Mouse (Mus musculus): Measurements from ENCODE around the gene Tprgl. TPM values are rescaled to one million over a fixed set of nuclear protein-coding genes. Genes with fewer than 3 reads are reported as not detected.

The Tprgl gene
- polyA plus RNA-seq, 1 experiment = 85.8 TPM

DNA sequence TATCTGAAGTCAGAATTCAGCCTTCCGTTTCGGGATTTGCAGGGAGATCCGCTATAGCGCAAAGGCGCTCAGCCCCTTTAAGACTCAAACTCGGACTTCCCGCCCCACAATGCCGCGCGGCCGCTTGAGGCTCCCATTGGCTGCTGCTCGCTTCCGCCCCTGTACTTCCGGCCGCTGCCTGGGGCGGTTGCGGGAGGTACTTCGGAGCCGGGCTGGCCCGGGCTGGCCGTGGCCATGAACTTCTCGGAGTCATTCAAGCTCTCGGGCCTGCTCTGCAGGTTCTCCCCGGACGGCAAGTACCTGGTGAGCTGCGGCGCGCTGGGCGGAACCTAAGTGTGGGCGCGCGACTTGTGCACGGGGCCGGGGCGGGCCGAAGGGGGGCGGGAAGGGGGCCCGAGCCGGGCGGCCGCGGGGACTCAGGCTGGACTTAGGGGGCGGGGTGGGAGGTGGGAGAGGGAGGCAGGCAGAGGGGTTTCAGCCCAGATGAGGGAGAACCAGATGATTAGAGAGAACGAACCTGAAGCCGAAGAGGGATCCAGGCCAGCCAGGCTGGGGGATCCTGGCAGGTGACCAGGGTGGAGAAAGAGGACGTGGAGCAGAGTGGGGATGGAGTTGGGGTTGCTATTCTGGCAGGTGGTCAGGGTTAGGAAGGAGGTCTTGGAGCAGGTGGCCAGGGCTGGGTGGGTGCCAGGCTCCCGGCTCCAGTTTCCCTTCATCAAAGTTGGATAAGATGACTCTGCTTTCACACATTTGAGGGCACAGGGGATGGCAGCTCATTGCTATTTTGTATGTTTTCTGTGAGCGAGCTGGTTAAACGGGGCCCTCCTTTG, 18.0 kb downstream of the Tprgl start, which contains the start of gene Wrap73:
Wrap73 (plus strand) TSS at position 162 of the 830 bp plus-strand sequence.
- peak within 1 kb of the TSS; percentile 95 for H3K4me3 ChIP-seq (ENCODE audit: insufficient read depth, low read length)
- H3K4me1 ChIP-seq (ENCODE audit: control insufficient read depth, insufficient read depth, low read length) = peaks cover 2% of the 10 kb centered on the region; the same call in 1 of the 2 replicates
- no peak within 1 kb of the TSS for H3K27ac ChIP-seq (ENCODE audit: insufficient read depth, low read length)
- peak; percentile 85 for TF ChIP-seq POLR2A (IDR thresholded peaks at IDR 0.05; ENCODE audit: low read depth, low read length)
- TF ChIP-seq CTCF (IDR thresholded peaks at IDR 0.05; ENCODE audit: borderline replicate concordance, insufficient read depth, low read length) = no peak

DNA sequence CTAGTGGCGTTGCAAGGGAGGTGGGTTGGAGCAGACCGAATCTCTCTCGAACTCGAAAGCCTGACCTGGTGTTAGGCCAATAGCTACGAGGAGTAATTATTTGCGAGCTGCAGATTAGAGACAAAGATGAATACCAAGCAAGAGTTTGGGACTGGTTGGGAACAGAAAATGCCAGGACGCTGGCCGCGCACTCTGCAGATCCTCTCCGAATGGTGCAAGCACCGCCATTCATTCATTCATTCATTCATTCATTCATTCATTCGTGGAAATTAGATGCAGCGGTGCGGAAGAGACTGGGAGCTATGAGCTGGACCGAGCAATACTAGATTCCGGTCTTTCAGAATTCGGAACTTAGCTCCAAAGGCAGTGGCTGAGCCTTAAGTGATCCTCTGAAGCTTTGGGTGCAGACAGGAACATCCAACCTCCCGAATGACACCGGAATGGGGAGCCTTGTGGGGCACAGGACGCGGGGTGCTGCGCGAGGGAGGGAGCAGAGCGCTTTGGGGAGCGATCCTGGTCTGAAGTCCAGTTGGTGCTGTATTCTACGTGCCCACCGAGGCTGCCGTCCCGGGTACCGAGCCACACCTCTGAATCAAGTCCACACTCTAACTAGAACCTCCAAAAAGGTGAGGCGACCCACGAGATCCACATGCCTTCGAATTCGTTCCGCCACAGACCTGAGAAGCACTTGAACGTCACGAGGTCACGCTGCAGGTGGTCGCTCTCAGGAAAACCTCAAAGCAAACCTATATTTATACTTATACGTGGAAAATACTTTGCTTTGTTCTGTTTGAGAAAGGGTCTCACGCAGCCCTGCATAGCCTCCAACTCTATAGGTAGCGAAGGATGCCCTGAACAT, 19.2 kb downstream of the Tprgl start:
- peak overlapping the region; percentile 8; the same call in 1 of the 2 replicates for H3K4me3 ChIP-seq (ENCODE audit: insufficient read depth, low read length)

DNA sequence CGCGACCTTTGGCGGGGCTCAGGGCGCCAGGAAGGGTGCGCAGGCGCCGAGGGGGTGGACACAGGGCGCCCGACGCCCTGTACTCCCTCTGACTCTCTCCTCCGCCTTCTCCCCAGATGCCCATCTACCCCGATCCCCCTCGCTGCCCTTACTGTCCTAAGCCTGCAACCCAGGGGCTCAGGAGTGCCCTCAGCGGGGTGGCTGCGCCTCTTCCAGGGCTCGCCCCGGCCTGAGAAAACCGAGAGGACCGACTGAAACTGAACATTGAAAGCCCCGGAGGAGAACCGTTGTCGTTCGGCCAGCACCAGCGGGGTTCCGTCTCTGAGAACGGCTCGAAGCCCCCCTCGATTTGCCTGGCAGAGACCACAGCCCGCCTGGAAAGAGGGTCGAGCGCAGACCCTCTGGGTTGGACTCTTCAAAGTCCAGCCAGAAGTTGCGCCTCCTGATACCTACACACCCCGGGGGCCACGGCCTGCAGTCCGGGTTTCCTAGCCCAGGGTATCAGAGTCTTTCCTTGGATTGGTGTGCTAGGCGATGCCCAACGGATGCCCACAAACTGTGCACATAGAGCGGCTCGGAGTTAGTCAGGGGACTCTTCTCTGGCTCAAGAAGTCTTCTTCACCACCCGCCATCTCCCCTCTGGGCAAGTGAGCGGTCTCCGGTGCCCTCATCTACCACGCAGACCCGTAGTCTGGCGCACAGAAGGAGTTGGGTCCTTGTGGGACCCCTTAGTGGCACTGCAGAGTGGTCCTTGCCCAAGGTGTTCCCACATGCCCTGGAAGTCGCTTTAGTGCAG, 20.1 kb downstream of the Tprgl start:
- Histone ChIP-seq H3K4me1 (ENCODE audit: control insufficient read depth, insufficient read depth, low read length) (peaks cover 2% of the 10 kb centered on the region; the same call in 1 of the 2 replicates), H3K4me3 (ENCODE audit: insufficient read depth, low read length) (peak overlapping the region; percentile 4; the same call in 1 of the 2 replicates), H3K27ac (ENCODE audit: insufficient read depth, low read length) (no peak overlapping the region)
- no peak for TF ChIP-seq POLR2A (IDR thresholded peaks at IDR 0.05; ENCODE audit: low read depth, low read length)
- no peak for TF ChIP-seq CTCF (IDR thresholded peaks at IDR 0.05; ENCODE audit: borderline replicate concordance, insufficient read depth, low read length)

More for the DNA sequence above, 19.2 kb downstream of the Tprgl start:
- Histone ChIP-seq H3K27ac (ENCODE audit: insufficient read depth, low read length) (no peak overlapping the region), H3K4me1 (ENCODE audit: control insufficient read depth, insufficient read depth, low read length) (peaks cover 2% of the 10 kb centered on the region; the same call in 1 of the 2 replicates)
- no peak for TF ChIP-seq POLR2A (IDR thresholded peaks at IDR 0.05; ENCODE audit: low read depth, low read length)
- no peak for TF ChIP-seq CTCF (IDR thresholded peaks at IDR 0.05; ENCODE audit: borderline replicate concordance, insufficient read depth, low read length)

GRCm38 (mm10) chr4:154140182-154140212, 20.5 kb downstream of the Tprgl start, which contains the start of gene Trp73:
Gene Trp73, minus strand, starts transcription at chr4:154140208.
- no peak for TF ChIP-seq POLR2A (IDR thresholded peaks at IDR 0.05; ENCODE audit: low read depth, low read length)
- no peak for TF ChIP-seq CTCF (IDR thresholded peaks at IDR 0.05; ENCODE audit: borderline replicate concordance, insufficient read depth, low read length)
- Histone ChIP-seq H3K4me1 (ENCODE audit: control insufficient read depth, insufficient read depth, low read length) (peaks cover 2% of the 10 kb centered on the region; the same call in 1 of the 2 replicates), H3K4me3 (ENCODE audit: insufficient read depth, low read length) (peak within 1 kb of the TSS; percentile 7; the same call in 1 of the 2 replicates), H3K27ac (ENCODE audit: insufficient read depth, low read length) (no peak within 1 kb of the TSS)

DNA sequence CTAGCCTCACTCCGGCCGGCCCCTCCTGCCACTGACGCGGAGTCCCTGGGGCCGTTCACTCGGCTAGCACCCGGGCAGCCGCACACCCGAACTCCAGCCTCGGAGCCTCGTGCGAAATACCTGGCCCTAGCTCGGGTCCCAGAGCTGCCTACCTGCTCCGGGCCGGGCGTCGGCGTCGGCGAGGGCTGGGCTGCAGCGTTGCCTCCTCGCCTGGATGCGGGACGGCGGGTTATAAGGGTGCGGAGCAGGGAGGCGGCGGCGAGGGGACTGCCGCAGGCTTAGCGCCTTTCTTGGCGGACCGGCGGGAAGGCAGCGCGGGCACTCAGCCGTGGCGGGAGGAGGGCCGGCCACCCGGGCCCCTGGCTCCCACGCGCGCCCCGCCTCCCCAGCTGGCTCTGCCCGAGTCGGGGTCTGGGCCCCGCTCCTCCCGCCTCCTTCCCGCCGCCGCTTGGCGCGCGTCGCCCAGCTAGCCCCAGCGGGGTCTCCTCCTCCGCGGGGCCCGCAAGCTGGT, 20.7 kb downstream of the Tprgl start:
- Histone ChIP-seq H3K4me3 (ENCODE audit: insufficient read depth, low read length) (peak overlapping the region; percentile 7; the same call in 1 of the 2 replicates), H3K27ac (ENCODE audit: insufficient read depth, low read length) (no peak overlapping the region), H3K4me1 (ENCODE audit: control insufficient read depth, insufficient read depth, low read length) (peaks cover 2% of the 10 kb centered on the region; the same call in 1 of the 2 replicates)
- no peak for TF ChIP-seq POLR2A (IDR thresholded peaks at IDR 0.05; ENCODE audit: low read depth, low read length)
- no peak for TF ChIP-seq CTCF (IDR thresholded peaks at IDR 0.05; ENCODE audit: borderline replicate concordance, insufficient read depth, low read length)

GRCm38 (mm10) chr4:154137139-154137538, 23.3 kb downstream of the Tprgl start:
- no peak overlapping the region for H3K4me3 ChIP-seq (ENCODE audit: insufficient read depth, low read length)
- TF ChIP-seq POLR2A (IDR thresholded peaks at IDR 0.05; ENCODE audit: low read depth, low read length) (no peak), CTCF (IDR thresholded peaks at IDR 0.05; ENCODE audit: borderline replicate concordance, insufficient read depth, low read length) (no peak)
- no peak overlapping the region for H3K27ac ChIP-seq (ENCODE audit: insufficient read depth, low read length)
- no peaks in the 10 kb centered on the region for H3K4me1 ChIP-seq (ENCODE audit: control insufficient read depth, insufficient read depth, low read length)

- H3K27ac ChIP-seq (ENCODE audit: insufficient read depth, low read length) = no peak overlapping the region
- H3K4me1 ChIP-seq (ENCODE audit: control insufficient read depth, insufficient read depth, low read length) = no peaks in the 10 kb centered on the region
- TF ChIP-seq CTCF (IDR thresholded peaks at IDR 0.05; ENCODE audit: borderline replicate concordance, insufficient read depth, low read length) (no peak), POLR2A (IDR thresholded peaks at IDR 0.05; ENCODE audit: low read depth, low read length) (no peak)
- no peak overlapping the region for H3K4me3 ChIP-seq (ENCODE audit: insufficient read depth, low read length)
Observed at GRCm38 (mm10) chr4:154134803-154135202, 25.7 kb downstream of the Tprgl start.

- no peak overlapping the region for H3K27ac ChIP-seq (ENCODE audit: insufficient read depth, low read length)
- no peaks in the 10 kb centered on the region for H3K4me1 ChIP-seq (ENCODE audit: control insufficient read depth, insufficient read depth, low read length)
- no peak overlapping the region for H3K4me3 ChIP-seq (ENCODE audit: insufficient read depth, low read length)
- TF ChIP-seq CTCF (IDR thresholded peaks at IDR 0.05; ENCODE audit: borderline replicate concordance, insufficient read depth, low read length) (no peak), POLR2A (IDR thresholded peaks at IDR 0.05; ENCODE audit: low read depth, low read length) (no peak)
Observed at GRCm38 (mm10) chr4:154131894-154132293, 28.6 kb downstream of the Tprgl start.

GRCm38 (mm10) chr4:154129950-154130349, 30.5 kb downstream of the Tprgl start:
- Histone ChIP-seq H3K27ac (ENCODE audit: insufficient read depth, low read length) (no peak overlapping the region), H3K4me3 (ENCODE audit: insufficient read depth, low read length) (no peak overlapping the region), H3K4me1 (ENCODE audit: control insufficient read depth, insufficient read depth, low read length) (no peaks in the 10 kb centered on the region)
- TF ChIP-seq POLR2A (IDR thresholded peaks at IDR 0.05; ENCODE audit: low read depth, low read length) (no peak), CTCF (IDR thresholded peaks at IDR 0.05; ENCODE audit: borderline replicate concordance, insufficient read depth, low read length) (no peak)
